Mouse (Mus musculus): ENCODE data around the gene Coro2a. TPM values are rescaled to one million over a fixed set of nuclear protein-coding genes. Genes with fewer than 3 reads are reported as not detected.
"Not testable (repeated sequence)": the region's sequence is repeated elsewhere in the genome, so short reads cannot be mapped to it uniquely, and the experiment has no call there.

Gene Coro2a
- polyA plus RNA-seq, 1 experiment from 2014 or later = 5.0 TPM

DNA sequence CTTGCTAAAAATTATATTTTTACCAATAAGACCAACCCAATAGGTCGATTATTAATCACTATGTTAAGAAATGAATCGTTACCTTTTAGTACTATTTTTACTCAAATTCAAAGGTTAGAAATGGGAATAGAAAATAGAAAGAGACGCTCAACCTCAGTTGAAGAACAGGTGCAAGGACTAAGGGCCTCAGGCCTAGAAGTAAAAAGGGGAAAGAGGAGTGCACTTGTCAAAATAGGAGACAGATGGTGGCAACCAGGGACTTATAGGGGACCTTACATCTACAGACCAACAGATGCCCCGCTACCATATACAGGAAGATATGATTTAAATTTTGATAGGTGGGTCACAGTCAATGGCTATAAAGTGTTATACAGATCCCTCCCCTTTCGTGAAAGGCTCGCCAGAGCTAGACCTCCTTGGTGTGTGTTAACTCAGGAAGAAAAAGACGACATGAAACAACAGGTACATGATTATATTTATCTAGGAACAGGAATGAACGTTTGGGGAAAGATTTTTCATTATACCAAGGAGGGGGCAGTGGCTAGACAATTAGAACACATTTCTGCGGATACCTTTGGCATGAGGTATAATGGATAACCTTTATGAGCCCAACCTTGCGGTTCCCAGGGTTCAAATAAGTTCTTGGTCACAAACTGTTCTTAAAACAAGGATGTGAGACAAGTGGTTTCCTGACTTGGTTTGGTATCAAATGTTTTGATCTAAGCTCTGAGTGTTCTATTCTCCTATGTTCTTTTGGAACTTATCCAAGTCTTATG lies 26.3 kb downstream of the Coro2a start:
- H3K27me3 ChIP-seq (replicated peaks; ENCODE audit: control insufficient read depth, insufficient read depth, low read length); DNase-seq (ENCODE audit: low spot score); H3K4me3 ChIP-seq (ENCODE audit: low read depth, low read length); H3K4me1 ChIP-seq (ENCODE audit: control insufficient read depth, insufficient read depth, low read length); H3K36me3 ChIP-seq (ENCODE audit: control insufficient read depth, insufficient read depth, low read length); H3K9ac ChIP-seq (ENCODE audit: low read depth, low read length); H3K27ac ChIP-seq (replicated peaks; ENCODE audit: low read depth, low read length); ATAC-seq (ENCODE audit: low read depth); H3K4me2 ChIP-seq (ENCODE audit: low read depth, low read length): not testable (repeated sequence)
- peaks cover 13% of the 10 kb centered on the region; the same call in 1 of the 2 replicates for H3K9me3 ChIP-seq (ENCODE audit: control insufficient read depth, low read length)
- 87% methylated on average over 6 of the region's 10 CpGs for WGBS

DNA sequence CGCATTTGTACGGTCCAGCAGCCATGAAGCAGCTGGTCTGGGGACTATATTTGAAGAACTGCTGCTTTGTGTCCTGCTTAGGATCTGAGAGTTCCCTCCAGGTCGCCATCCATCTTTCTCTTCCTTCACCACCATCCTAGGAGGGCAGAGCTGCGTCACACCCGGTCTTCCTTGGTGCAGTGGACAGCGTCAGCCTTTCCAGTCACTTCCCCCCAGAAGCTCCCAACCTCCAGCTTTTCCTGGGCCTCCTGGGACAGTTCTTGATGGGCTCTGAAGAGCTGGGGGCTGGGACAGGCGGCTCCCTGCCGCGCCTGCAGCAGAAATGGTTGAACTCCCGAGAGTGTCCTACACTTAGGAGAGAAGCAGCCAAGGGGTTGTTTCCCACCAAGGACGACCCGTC lies 27.2 kb downstream of the Coro2a start:
- no peaks in the 10 kb centered on the region for H3K4me1 ChIP-seq (ENCODE audit: control insufficient read depth, insufficient read depth, low read length)
- H3K36me3 ChIP-seq (ENCODE audit: control insufficient read depth, insufficient read depth, low read length) = no peaks in the 10 kb centered on the region
- peaks cover 11% of the 10 kb centered on the region; the same call in 1 of the 2 replicates for H3K9me3 ChIP-seq (ENCODE audit: control insufficient read depth, low read length)
- DNase-seq (ENCODE audit: low spot score) (no peak), ATAC-seq (ENCODE audit: low read depth) (no peak)
- no peaks in the 10 kb centered on the region for H3K27me3 ChIP-seq (replicated peaks; ENCODE audit: control insufficient read depth, insufficient read depth, low read length)
- H3K4me3 ChIP-seq (ENCODE audit: low read depth, low read length) = no peak overlapping the region
- WGBS = 55% methylated on average over 9 of the region's 12 CpGs
- no peak overlapping the region for H3K27ac ChIP-seq (replicated peaks; ENCODE audit: low read depth, low read length)
- no peak overlapping the region for H3K9ac ChIP-seq (ENCODE audit: low read depth, low read length)
- no peak overlapping the region for H3K4me2 ChIP-seq (ENCODE audit: low read depth, low read length)

DNA sequence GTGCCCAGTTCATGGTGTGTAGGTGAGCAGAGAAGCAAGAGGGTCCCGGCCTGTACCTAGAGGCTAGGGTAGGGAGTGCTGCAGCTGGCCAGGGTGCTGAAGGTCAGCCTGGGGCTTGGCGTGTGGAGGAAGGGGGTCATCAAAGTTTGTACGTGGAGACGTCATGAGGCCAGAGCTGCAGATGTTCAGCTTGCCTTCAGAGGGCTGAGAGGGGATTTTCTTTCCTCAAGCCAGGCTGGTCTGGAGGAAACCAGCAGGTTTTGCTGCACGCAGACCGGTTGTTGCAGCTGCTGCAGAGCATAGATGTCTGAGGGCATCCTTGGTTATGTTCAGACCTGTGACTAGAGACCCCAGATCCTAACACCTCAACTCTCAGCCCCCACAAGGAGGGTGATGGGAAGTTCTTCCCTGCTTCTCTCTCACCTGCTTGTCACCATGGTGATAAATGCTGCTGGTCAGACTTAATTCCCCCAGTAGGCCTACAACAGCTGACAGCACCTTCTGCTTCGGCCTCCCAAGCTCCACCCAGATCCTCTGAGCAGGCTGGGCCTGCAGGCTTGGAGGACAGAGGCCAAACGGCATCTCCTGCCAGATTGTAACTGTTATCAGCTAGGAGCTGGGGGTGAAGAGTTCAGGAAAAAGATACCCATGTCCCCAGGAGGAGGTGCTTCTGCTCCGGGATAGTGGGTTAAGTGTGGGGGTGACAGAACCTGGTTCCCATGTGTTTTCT lies 27.8 kb downstream of the Coro2a start:
- H3K9ac ChIP-seq (ENCODE audit: low read depth, low read length) = no peak overlapping the region
- H3K4me3 ChIP-seq (ENCODE audit: low read depth, low read length) = no peak overlapping the region
- 46% methylated on average over 9 of the region's 9 CpGs for WGBS
- no peak overlapping the region for H3K4me2 ChIP-seq (ENCODE audit: low read depth, low read length)
- no peak overlapping the region for H3K27ac ChIP-seq (replicated peaks; ENCODE audit: low read depth, low read length)
- H3K27me3 ChIP-seq (replicated peaks; ENCODE audit: control insufficient read depth, insufficient read depth, low read length) = no peaks in the 10 kb centered on the region
- DNase-seq (ENCODE audit: low spot score) = peak; percentile 17
- H3K36me3 ChIP-seq (ENCODE audit: control insufficient read depth, insufficient read depth, low read length) = no peaks in the 10 kb centered on the region
- ATAC-seq (ENCODE audit: low read depth) = 0 out of 2 replicates have a peak, but pooled peaks have one; percentile 41
- H3K9me3 ChIP-seq (ENCODE audit: control insufficient read depth, low read length) = peaks cover 11% of the 10 kb centered on the region; the same call in 1 of the 2 replicates
- H3K4me1 ChIP-seq (ENCODE audit: control insufficient read depth, insufficient read depth, low read length) = no peaks in the 10 kb centered on the region

DNA sequence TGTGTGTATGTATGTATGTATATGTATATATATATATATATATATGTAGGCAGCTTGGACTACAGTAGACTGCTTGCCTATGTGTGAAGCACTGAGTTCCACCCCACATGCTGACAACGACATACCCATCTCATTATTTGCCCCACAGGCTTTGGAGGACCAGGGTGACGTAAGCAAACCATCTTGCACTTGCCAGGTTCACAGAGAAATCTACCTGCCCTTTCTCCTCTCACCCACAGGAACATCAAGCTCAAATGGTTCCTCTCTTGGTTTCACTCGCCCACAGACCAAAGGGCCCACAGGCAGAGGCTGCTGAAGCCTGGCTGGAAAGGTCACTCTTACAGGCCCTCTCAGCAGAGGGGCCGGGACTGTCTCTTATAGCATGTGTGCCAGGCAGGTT lies 29.4 kb downstream of the Coro2a start:
- ATAC-seq (ENCODE audit: low read depth) (no peak), DNase-seq (ENCODE audit: low spot score) (no peak)
- Histone ChIP-seq H3K4me2 (ENCODE audit: low read depth, low read length) (no peak overlapping the region), H3K4me3 (ENCODE audit: low read depth, low read length) (no peak overlapping the region), H3K9ac (ENCODE audit: low read depth, low read length) (no peak overlapping the region), H3K27me3 (replicated peaks; ENCODE audit: control insufficient read depth, insufficient read depth, low read length) (no peaks in the 10 kb centered on the region), H3K27ac (replicated peaks; ENCODE audit: low read depth, low read length) (no peak overlapping the region), H3K9me3 (ENCODE audit: control insufficient read depth, low read length) (peaks cover 11% of the 10 kb centered on the region; the same call in 1 of the 2 replicates), H3K4me1 (ENCODE audit: control insufficient read depth, insufficient read depth, low read length) (no peaks in the 10 kb centered on the region), H3K36me3 (ENCODE audit: control insufficient read depth, insufficient read depth, low read length) (no peaks in the 10 kb centered on the region)
- WGBS = 80% methylated on average over 4 of the region's 4 CpGs

DNA sequence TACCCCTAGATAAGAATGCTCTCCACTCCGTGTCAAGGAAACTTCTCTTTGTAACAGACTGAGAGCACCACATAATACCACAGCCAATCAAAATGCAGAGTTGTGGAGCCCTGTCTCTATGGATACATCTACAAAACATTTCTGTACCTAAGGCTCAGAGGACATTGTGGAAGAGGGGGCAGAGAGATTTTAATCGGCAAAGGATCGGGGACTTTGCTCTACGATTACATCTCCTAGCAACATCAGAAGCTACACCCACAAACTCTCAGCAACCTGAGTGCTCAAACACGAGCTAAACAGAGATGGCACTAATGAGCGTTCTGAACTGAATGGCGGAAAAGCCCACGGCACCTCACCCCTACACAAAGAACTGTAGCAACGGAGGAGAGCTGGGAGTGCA lies 30.3 kb downstream of the Coro2a start:
- WGBS = 89% methylated on average over 9 of the region's 9 CpGs
- H3K4me3 ChIP-seq (ENCODE audit: low read depth, low read length) = no peak overlapping the region
- no peaks in the 10 kb centered on the region for H3K36me3 ChIP-seq (ENCODE audit: control insufficient read depth, insufficient read depth, low read length)
- H3K4me2 ChIP-seq (ENCODE audit: low read depth, low read length) = no peak overlapping the region
- no peaks in the 10 kb centered on the region for H3K4me1 ChIP-seq (ENCODE audit: control insufficient read depth, insufficient read depth, low read length)
- H3K27me3 ChIP-seq (replicated peaks; ENCODE audit: control insufficient read depth, insufficient read depth, low read length) = no peaks in the 10 kb centered on the region
- peaks cover 11% of the 10 kb centered on the region; the same call in 1 of the 2 replicates for H3K9me3 ChIP-seq (ENCODE audit: control insufficient read depth, low read length)
- H3K9ac ChIP-seq (ENCODE audit: low read depth, low read length) = no peak overlapping the region
- ATAC-seq (ENCODE audit: low read depth) = no peak
- H3K27ac ChIP-seq (replicated peaks; ENCODE audit: low read depth, low read length) = no peak overlapping the region
- DNase-seq (ENCODE audit: low spot score) = no peak

DNA sequence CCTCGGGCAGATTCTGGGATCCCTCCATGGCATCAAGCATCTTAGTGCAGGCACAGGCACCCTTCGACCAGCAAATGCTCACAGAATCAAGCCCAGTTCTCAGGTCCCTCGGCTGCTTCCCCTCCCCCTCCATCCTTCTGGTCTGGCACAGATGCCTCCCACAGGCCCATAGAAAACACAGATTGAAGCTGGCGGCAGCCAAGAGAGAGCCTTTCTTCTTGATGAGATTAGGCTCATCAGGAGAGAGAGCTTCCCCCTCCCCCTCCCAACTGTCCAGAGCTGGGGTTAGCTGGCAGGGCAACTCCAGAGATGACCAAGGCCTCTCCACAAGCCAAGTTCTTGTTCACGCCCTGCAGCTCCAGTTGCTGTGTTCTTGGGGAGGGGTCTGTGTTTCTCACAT lies 32.3 kb downstream of the Coro2a start:
- DNase-seq (ENCODE audit: low spot score) (peak; percentile 35), ATAC-seq (ENCODE audit: low read depth) (no peak)
- Histone ChIP-seq H3K27me3 (replicated peaks; ENCODE audit: control insufficient read depth, insufficient read depth, low read length) (no peaks in the 10 kb centered on the region), H3K4me1 (ENCODE audit: control insufficient read depth, insufficient read depth, low read length) (no peaks in the 10 kb centered on the region), H3K9me3 (ENCODE audit: control insufficient read depth, low read length) (0 out of 2 replicates have a peak, but pooled peaks cover 8% of the 10 kb centered on the region), H3K27ac (replicated peaks; ENCODE audit: low read depth, low read length) (no peak overlapping the region), H3K4me3 (ENCODE audit: low read depth, low read length) (no peak overlapping the region), H3K9ac (ENCODE audit: low read depth, low read length) (no peak overlapping the region), H3K4me2 (ENCODE audit: low read depth, low read length) (no peak overlapping the region), H3K36me3 (ENCODE audit: control insufficient read depth, insufficient read depth, low read length) (no peaks in the 10 kb centered on the region)
- 53% methylated on average over 3 of the region's 5 CpGs for WGBS

DNA sequence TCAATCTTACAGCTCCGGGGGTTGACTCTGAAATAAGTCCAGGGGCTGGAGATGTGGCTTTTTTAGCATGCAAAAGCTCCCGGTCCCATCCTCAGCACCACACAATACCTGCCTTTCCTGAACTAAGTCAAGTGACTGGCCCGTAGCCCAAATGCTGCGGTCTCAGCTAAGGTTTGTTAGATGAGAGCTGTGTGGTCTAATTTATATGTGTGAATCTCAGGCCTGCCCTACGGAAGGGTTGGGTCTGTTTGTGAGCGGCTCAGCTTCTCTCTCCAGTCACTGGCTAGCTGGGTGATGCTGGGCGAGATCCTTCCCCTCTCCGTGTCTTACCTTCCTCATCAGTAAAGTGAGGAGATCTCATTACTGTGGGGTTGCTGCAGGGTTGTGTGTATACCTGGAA lies 33.8 kb downstream of the Coro2a start:
- no peak overlapping the region for H3K27ac ChIP-seq (replicated peaks; ENCODE audit: low read depth, low read length)
- H3K9ac ChIP-seq (ENCODE audit: low read depth, low read length) = no peak overlapping the region
- no peaks in the 10 kb centered on the region for H3K27me3 ChIP-seq (replicated peaks; ENCODE audit: control insufficient read depth, insufficient read depth, low read length)
- H3K4me2 ChIP-seq (ENCODE audit: low read depth, low read length) = no peak overlapping the region
- ATAC-seq (ENCODE audit: low read depth) (no peak), DNase-seq (ENCODE audit: low spot score) (no peak)
- H3K9me3 ChIP-seq (ENCODE audit: control insufficient read depth, low read length) = 0 out of 2 replicates have a peak, but pooled peaks cover 8% of the 10 kb centered on the region
- WGBS = 91% methylated on average over 8 of the region's 8 CpGs
- no peak overlapping the region for H3K4me3 ChIP-seq (ENCODE audit: low read depth, low read length)
- H3K4me1 ChIP-seq (ENCODE audit: control insufficient read depth, insufficient read depth, low read length) = no peaks in the 10 kb centered on the region
- H3K36me3 ChIP-seq (ENCODE audit: control insufficient read depth, insufficient read depth, low read length) = no peaks in the 10 kb centered on the region

DNA sequence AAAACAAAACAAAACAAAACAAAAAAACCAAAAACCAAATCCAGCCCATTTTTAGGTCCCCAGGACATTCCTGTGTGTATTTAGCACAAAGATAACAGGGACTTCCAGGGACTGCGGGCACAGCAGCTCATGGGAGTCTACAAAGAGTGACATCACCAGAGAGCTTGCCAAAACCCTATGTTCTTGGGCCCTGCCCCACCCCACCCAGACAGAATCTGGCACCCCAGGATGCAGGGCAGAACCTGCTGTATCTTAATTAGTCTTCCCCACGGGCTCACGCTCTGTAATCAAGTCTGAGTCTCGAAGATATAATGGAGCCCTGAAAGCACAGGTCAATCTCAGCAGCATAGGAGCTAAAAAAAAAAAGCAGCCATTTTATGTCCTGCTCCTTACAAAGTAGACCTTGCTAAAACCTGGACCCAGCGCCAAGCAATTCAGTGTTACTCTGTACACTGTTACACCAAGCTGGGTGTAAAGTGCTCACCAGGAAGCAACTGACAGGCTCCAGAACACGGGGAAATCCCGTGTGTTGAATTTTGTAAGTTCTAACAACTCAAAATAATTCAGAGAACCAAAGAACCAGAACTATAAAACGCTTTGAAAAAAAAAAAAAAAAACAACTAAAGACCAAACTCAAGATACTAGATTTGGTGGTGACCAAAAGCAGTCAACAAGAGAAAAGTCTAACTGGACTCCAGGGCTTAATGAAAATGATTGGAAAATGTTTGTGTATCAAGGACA lies 34.9 kb downstream of the Coro2a start:
- ATAC-seq (ENCODE audit: low read depth) (no peak), DNase-seq (ENCODE audit: low spot score) (no peak)
- Histone ChIP-seq H3K9me3 (ENCODE audit: control insufficient read depth, low read length) (0 out of 2 replicates have a peak, but pooled peaks cover 8% of the 10 kb centered on the region), H3K4me3 (ENCODE audit: low read depth, low read length) (no peak overlapping the region), H3K4me1 (ENCODE audit: control insufficient read depth, insufficient read depth, low read length) (no peaks in the 10 kb centered on the region), H3K27me3 (replicated peaks; ENCODE audit: control insufficient read depth, insufficient read depth, low read length) (no peaks in the 10 kb centered on the region), H3K27ac (replicated peaks; ENCODE audit: low read depth, low read length) (no peak overlapping the region), H3K9ac (ENCODE audit: low read depth, low read length) (no peak overlapping the region), H3K4me2 (ENCODE audit: low read depth, low read length) (no peak overlapping the region), H3K36me3 (ENCODE audit: control insufficient read depth, insufficient read depth, low read length) (no peaks in the 10 kb centered on the region)
- 76% methylated on average over 8 of the region's 8 CpGs for WGBS

Data from embryonic facial prominence, embryonic 14.5 days (tissue).